Mouse (Mus musculus) right cerebral cortex, adult 2 months (tissue): ENCODE measurements around the gene Ppp1r11.
"Not testable (repeated sequence)": the region's sequence is repeated elsewhere in the genome, so short reads cannot be mapped to it uniquely, and the experiment has no call there.

Experiments
- DNase-seq, 2 experiments: peaks; one replicate each; pipeline ENCODE4 v3.0.0; 2021 to 2022; ENCODE audit warnings: low spot score in 2 of 2

The Ppp1r11 gene

DNA sequence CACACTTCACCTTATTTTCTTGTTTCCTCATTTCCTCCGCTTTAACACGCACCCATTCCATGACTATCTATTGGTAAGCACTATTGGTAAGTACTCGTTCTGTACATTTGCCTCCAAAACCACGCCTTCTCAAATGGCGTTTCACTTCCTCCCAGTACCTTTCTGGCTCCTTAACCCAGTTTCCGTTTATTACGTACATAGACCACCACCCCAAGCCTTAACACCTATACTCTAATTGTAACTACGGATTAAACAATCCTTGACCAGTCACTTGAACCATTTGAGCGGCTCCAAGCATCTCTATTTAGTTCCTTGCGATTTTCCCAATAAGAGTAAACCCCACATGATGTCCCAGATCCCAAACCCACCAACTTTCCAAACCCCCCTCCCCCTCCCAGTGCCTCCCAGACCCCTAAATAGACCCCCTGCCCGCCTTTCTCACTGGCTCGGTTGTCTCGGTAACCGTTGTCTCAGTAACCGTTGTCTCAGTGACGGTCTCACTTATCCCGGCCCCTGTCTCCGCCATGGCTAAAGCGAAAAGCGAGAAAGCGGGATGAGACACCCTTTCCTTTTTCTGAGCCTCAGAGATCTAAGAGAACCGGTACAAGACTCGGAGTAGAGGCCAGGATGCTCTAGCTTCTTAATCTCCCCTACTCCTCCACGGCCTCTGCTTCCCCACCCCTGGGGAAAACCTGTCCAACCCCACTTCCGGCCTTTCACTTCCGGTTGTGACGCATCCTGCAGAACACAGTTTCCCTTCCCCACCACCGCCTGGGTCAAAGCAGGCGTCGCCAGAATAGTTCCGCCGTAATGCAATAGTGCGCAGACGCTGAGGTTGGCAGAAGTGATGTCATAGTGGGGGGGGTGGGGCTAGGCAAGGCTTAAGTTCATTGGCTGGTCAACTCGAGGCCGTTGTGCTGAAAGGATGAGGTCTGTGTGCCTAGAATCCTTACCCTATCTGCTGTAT, at the start of gene Ppp1r11:
Ppp1r11 (minus strand) TSS at position 761 of the 967 bp plus-strand sequence.
- peak; percentile 96 to 97 for DNase-seq

DNA sequence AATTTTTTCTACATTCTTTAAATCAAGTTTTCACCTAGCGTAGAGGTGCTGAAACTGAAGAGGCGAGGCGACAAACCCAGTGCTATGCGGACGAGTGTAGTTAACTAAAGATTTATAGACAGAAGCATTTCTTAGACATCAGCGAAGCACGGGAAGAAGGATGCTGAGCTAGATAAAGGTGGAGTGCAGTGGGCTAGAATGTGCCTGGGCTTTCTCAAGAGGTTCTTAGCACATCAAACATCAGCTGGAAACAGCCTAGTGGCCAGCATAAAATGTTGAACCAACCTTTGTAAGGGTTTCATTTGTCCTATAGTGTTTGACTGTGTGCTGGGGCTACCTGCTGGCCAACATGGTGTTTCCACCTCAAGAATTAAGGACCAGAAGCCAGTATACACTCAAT, 49.3 kb upstream of the Ppp1r11 start, which contains the start of gene Zfp57:
Zfp57 (plus strand) TSS at position 301 of the 400 bp plus-strand sequence.
- no peak for DNase-seq

- no peak for DNase-seq
These were observed 46.9 kb upstream of the Ppp1r11 start for GRCm38 (mm10) chr17:36998477-36998876.

GRCm38 (mm10) chr17:36997033-36997735, 45.6 kb upstream of the Ppp1r11 start:
- DNase-seq, result peak; percentile 82 to 89

DNA sequence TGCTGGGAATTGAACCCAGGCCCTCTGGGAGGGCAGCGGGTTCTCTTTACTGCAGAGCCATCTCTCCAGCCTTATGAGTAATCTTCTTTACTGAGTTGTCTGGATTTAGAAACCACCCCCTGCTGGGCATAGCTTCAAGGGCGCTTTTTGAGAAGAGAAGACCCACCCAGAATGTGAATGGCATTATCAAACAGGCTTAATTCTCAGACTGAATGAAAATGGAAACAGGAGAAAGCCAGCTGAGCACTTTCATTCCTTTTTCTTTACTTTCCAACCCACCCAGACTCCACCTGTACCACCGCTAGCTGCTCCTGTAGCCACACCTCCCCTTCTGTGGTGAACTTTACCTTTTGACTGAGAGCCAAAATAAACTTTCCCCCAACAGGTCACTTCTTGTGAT, 43.9 kb upstream of the Ppp1r11 start:
- DNase-seq, result no peak

- DNase-seq, result no peak
These were observed 43.0 kb upstream of the Ppp1r11 start for GRCm38 (mm10) chr17:36994528-36994927.

DNA sequence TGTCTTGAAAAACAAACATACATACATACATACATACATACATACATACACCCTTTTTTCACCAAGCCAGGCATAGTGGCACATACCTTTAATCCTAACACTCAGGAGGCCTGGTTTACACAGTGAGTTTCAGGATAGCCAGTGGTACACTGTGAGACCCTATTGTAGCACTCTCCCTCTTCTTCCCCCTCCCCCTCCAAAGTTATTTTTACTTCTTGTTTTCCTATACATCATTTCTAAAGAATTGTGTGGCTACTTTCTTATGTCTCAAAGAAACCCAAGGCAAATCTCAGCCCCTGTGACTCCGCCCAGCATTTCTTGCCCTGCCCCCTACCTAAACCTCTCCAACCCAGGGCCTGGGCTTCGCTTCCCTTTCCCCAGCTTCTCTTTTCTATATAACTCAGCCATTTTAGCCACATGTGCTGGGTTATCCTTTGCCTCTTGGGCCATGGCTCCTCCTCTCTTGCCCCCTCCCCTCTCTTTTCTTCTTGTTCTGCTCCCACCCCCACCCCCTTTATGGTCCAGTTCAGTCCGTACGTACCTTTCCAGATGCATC, 42.3 kb upstream of the Ppp1r11 start:
- DNase-seq, result no peak

GRCm38 (mm10) chr17:36992336-36993104, 41.0 kb upstream of the Ppp1r11 start:
- DNase-seq, result no peak

DNA sequence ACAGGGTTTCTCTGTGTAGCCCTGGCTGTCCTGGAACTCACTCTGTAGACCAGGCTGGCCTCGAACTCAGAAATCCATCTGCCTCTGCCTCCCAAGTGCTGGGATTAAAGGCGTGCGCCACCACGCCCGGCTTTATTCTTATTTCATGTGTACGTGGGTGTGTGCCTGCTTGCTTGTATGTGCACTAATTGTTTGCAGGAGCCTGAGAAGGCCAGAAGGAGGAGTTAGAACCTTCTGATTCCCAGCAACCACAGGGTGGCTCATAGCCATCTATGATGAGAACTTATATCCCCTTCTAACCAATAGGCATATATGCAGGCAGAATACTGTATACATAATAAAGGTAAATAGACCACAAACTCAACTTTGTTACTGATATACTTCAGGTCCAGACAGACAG, 39.1 kb upstream of the Ppp1r11 start:
- DNase-seq, result not testable (repeated sequence)

GRCm38 (mm10) chr17:36989437-36989836, 37.9 kb upstream of the Ppp1r11 start, which contains the start of gene H2-M5:
TSS of gene H2-M5 (minus strand) at chr17:36989537.
- no peak for DNase-seq

DNA sequence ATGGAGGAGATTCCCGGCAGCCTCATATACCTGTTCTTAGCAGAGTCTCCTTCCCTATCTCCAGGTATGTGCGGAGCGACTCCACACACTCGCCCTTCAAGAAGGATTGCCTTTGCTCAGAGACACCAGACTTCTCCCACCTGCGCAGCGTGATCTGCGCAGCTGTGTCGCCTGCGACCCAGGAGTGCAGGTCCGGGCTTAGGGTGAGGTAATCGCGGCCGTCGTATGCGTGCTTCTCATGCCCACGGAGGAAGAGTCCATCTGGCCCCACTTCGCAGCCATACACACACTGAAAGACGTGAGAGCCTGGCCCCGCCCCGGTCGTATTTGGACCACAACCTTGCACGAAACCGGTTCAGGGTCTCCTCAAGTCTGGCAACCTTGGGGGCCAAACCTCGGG, 36.9 kb upstream of the Ppp1r11 start:
- DNase-seq, result no peak

DNA sequence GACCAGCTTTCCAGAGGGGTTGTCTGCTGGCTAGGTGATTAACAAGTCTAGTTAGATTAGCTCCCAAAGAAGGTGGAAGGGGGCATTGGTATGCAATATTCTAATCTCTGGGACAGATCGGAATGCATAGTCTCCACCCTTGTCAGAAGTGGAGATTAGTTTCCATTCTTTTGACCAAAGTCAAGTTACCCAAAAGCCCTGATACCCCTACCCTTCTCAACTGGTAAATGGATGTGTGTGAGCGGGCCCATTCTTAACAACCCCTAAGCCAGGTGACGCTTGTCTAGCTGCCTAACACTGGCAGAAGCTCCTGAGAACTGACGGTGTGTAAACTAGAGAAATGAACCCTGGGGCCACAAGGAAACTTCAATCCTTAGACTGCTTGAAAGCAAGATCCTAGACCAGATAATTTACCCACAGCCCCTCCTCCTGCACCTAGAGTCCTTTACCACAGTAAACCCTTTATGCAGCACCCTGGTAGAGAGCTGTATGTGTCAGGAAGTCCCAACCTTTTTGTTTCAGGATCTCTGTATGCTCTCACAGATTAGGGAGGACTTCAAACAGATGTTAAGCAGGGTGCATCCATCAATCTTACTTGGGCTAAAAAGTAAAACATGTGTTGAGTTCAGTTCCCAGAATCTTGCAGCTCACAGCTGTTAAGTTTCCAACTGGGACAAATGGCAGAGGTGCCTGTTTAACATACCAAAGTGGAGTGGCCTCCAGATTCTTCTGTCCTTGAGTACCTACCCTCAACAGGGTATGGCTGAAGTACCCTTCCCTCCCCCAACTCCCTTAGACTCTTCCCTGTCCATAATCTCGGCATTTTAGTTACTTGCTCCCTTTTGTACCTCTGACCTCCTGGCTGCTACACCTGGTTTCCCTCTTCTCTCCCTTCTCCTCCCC, 31.0 kb upstream of the Ppp1r11 start:
- DNase-seq, result no peak

DNA sequence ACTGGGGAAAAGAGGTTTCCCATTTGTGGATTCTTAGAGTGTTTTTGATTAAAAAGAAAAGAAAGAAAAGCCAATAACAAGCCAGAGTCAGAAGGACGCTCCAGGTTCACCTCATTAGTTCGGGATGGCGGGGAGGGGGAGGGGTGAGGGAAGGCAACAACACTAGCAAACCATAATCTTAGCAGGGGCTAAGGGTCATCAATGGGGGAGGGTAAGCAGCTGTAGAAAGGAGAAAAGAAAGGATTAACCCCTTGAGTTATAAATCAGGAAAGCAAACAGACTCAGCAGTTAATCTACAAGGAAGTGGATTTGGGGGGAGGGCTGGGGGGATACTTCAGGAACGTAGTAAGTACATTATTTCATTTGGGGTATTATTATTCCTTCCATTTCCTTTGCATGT, 30.3 kb upstream of the Ppp1r11 start:
- DNase-seq, result no peak

GRCm38 (mm10) chr17:36981221-36981813, 29.8 kb upstream of the Ppp1r11 start, which contains the start of gene 2410137M14Rik:
TSS of gene 2410137M14Rik (minus strand) at chr17:36981237.
- DNase-seq, result peak; percentile 42 to 55

- DNase-seq, result no peak
These were observed 21.8 kb upstream of the Ppp1r11 start for GRCm38 (mm10) chr17:36973271-36973787.

- no peak for DNase-seq
These were observed 21.2 kb upstream of the Ppp1r11 start for GRCm38 (mm10) chr17:36972791-36973190.

DNA sequence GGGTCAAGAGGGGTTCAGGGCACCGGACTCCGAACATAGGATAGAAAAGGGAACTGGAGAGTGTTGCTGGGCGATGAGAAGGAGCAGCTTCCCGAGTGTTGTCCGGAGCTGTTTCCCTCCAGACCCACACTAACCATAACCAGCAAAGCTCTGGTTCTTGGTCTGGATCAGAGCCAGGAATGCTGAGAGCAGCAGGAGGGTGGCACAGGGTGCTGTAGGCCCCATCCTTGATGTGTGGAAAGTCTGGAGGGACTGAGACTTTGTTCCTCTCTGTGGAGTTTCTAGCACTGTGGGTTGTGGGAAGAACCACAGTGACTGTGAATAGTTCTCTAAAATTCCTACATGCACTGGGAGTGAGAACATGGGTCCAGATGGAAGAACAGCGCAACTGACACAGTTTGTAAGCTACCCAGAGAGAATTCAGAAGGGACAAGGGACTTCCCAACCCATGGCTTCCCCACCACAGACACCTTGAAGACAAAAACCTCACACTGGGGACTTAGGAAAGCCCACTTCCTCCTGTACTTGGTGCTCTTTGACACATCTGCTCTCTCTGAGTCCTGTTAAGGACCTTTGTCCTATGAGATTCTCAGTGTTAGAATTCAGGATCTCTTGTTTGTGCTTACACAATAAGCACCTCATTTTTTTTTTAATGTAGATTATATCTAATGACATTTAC, 19.8 kb upstream of the Ppp1r11 start:
- DNase-seq, result no peak

GRCm38 (mm10) chr17:36970316-36970890, 18.9 kb upstream of the Ppp1r11 start:
- no peak for DNase-seq

DNA sequence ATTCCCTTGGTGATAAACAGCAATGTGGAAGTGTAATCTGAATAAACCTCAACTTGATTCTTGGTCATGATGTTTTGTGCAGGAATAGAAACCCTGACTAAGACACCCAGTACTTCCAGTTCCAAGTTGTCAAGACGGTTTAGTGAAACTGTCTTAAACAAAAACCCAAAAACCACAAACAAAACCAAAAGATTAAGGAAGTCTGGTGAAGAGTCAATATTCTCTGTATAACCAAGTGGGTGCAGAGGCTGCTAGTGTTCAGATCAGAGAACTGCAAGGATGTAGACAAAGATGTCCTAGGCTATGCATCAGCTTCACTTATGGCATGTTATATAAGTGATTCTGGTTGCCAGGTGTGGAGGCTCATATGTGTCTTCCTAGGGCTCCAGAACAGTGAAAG, 15.3 kb upstream of the Ppp1r11 start:
- no peak for DNase-seq
